Mouse (Mus musculus): ENCODE measurements around the gene Map2.

GRCm38 (mm10) chr1:66321136-66321502 is 146.0 kb downstream of the Map2 start:
- TF ChIP-seq GATA1 (IDR thresholded peaks at IDR 0.05; ENCODE audit: low read length) (no peak), TAL1 (IDR thresholded peaks at IDR 0.05; ENCODE audit: low read length) (no peak)

All from erythroblast, embryonic 14.5 days (primary cell).